Mouse (Mus musculus) embryo, embryonic 11.5 days (tissue): ENCODE measurements around the gene Sdf4.

Experiments
- DNase-seq: peaks from one replicate; pipeline ENCODE4 v3.0.0-alpha.2; 2012; ENCODE audit warnings: low read depth, low spot score

The Sdf4 gene

GRCm38 (mm10) chr4:156054606-156055005 is 61.9 kb downstream of the Sdf4 start:
- DNase-seq: no peak

GRCm38 (mm10) chr4:156055173-156055572 is 62.5 kb downstream of the Sdf4 start:
- DNase-seq: no peak

GRCm38 (mm10) chr4:156057702-156058101 is 65.0 kb downstream of the Sdf4 start:
- DNase-seq: no peak

- no peak for DNase-seq
Observed at GRCm38 (mm10) chr4:156058826-156059225, 66.2 kb downstream of the Sdf4 start.

GRCm38 (mm10) chr4:156059261-156059660 is 66.6 kb downstream of the Sdf4 start, which contains the start of gene Ttll10:
Gene Ttll10 (minus strand): TSS chr4:156059414.
- no peak for DNase-seq

- DNase-seq: no peak
Observed at GRCm38 (mm10) chr4:156059713-156060112, 67.0 kb downstream of the Sdf4 start.
